Mouse (Mus musculus) lung, adult 2 months (tissue): ENCODE results near the gene Rgp1.

Source experiments
- CTCF ChIP-seq: fragments of 200-500 bp; IDR thresholded peaks from 2 replicates; pipeline ENCODE4 v1.5.1; 2011; ENCODE audit warnings: mild to moderate bottlenecking, low read length, control low read depth; ENCODE audit not compliant: insufficient read depth
- POLR2A ChIP-seq: fragments of 200-500 bp; IDR thresholded peaks from 2 replicates; pipeline ENCODE4 v1.6.1; 2011; ENCODE audit warnings: low read depth, mild to moderate bottlenecking, control low read depth, low read length, borderline replicate concordance; ENCODE audit errors: extremely low read depth

GRCm38 (mm10) chr4:43581381-43581780 lies 2.9 kb downstream of the Rgp1 start:
- no peak for TF ChIP-seq POLR2A
- TF ChIP-seq CTCF: no peak
